Mouse (Mus musculus) gastrocnemius, adult 2 months (tissue): Measurements from ENCODE around the gene Hoxd4. TPM values are rescaled to one million over a fixed set of nuclear protein-coding genes. Genes with fewer than 3 reads are reported as not detected.
A peak's percentile ranks its signal among the peaks of the same experiment; 100 is the strongest.

ENCODE experiments used
- DNase-seq: peaks from one replicate; pipeline ENCODE4 v3.0.0; 2022
- H3K27ac ChIP-seq: fragments of 200-600 bp; 2 replicates; pipeline ENCODE4 v1.8.1; 2022; ENCODE audit warnings: mild to moderate bottlenecking
- H3K4me3 ChIP-seq: fragments of 200-600 bp; 2 replicates; pipeline ENCODE4 v1.8.1; 2022; ENCODE audit warnings: mild to moderate bottlenecking, moderate library complexity
- CTCF ChIP-seq: fragments of 200-600 bp; IDR thresholded peaks from 2 replicates; pipeline ENCODE4 v1.8.1; 2022; ENCODE audit warnings: antibody characterized with exemption, mild to moderate bottlenecking, moderate library complexity
- intact Hi-C: fragments of 180-260 bp; cut with DNase I; formaldehyde crosslinking; loops from one replicate; pipeline ENCODE4 v1.15.1; 2025
- total RNA-seq, 2 experiments: library from RNA; stranded (reverse); gene quantifications; 2 replicates each; pipeline ENCODE4 v1.2.3; 2021

Gene Hoxd4
- total RNA-seq, 2 experiments from 2014 or later = 1.4 to 2.0 TPM

GRCm38 (mm10) chr2:74731799-74732512, 20.2 kb downstream of the Hoxd4 start:
- TF ChIP-seq CTCF = no peak
- no peak overlapping the region for H3K27ac ChIP-seq
- peak overlapping the region; percentile 69; the same call in 1 of the 2 replicates for H3K4me3 ChIP-seq
- intact Hi-C loops = no loop called here
- DNase-seq = no peak

GRCm38 (mm10) chr2:74732513-74733316, 21.0 kb downstream of the Hoxd4 start:
- DNase-seq = no peak
- Histone ChIP-seq H3K4me3 (peak overlapping the region; percentile 69), H3K27ac (no peak overlapping the region)
- intact Hi-C loops = no loop called here
- no peak for TF ChIP-seq CTCF

- Histone ChIP-seq H3K4me3 (peak overlapping the region; percentile 69), H3K27ac (no peak overlapping the region)
- intact Hi-C loops = no loop called here
- no peak for DNase-seq
- TF ChIP-seq CTCF = no peak
Observed at GRCm38 (mm10) chr2:74733317-74733661, 21.6 kb downstream of the Hoxd4 start.

GRCm38 (mm10) chr2:74733765-74734164, 22.0 kb downstream of the Hoxd4 start:
- TF ChIP-seq CTCF = no peak
- intact Hi-C loops = no loop called here
- H3K27ac ChIP-seq = no peak overlapping the region
- H3K4me3 ChIP-seq = no peak overlapping the region
- no peak for DNase-seq

- no peak for DNase-seq
- H3K27ac ChIP-seq = no peak overlapping the region
- H3K4me3 ChIP-seq = no peak overlapping the region
- no peak for TF ChIP-seq CTCF
- intact Hi-C loops = no loop called here
Observed at GRCm38 (mm10) chr2:74734451-74734850, 22.7 kb downstream of the Hoxd4 start.

- DNase-seq = no peak
- H3K27ac ChIP-seq = no peak overlapping the region
- intact Hi-C loops = no loop called here
- no peak overlapping the region for H3K4me3 ChIP-seq
- no peak for TF ChIP-seq CTCF
Observed at GRCm38 (mm10) chr2:74734996-74735811, 23.5 kb downstream of the Hoxd4 start.

- intact Hi-C loops = no loop called here
Observed at GRCm38 (mm10) chr2:74735851-74736687, 24.3 kb downstream of the Hoxd4 start.

GRCm38 (mm10) chr2:74736688-74737577, 25.2 kb downstream of the Hoxd4 start:
- Histone ChIP-seq H3K4me3 (no peak overlapping the region), H3K27ac (no peak overlapping the region)
- TF ChIP-seq CTCF = no peak
- intact Hi-C loops = no loop called here
- no peak for DNase-seq

More at GRCm38 (mm10) chr2:74735851-74736687, 24.3 kb downstream of the Hoxd4 start:
- Histone ChIP-seq H3K4me3 (peak overlapping the region; percentile 58), H3K27ac (no peak overlapping the region)
- TF ChIP-seq CTCF = no peak
- no peak for DNase-seq

- intact Hi-C loops = no loop called here
- Histone ChIP-seq H3K4me3 (no peak overlapping the region), H3K27ac (no peak overlapping the region)
- DNase-seq = no peak
- no peak for TF ChIP-seq CTCF
Observed at GRCm38 (mm10) chr2:74737578-74738070, 25.9 kb downstream of the Hoxd4 start.

GRCm38 (mm10) chr2:74738623-74739475, 27.1 kb downstream of the Hoxd4 start:
- Histone ChIP-seq H3K27ac (no peak overlapping the region), H3K4me3 (no peak overlapping the region)
- no peak for TF ChIP-seq CTCF
- DNase-seq = no peak
- intact Hi-C loops = no loop called here
